Mouse (Mus musculus) retina, adult 2 months (tissue): ENCODE results near the gene Spry1.

Source experiments
- DNase-seq: peaks from one replicate; pipeline ENCODE4 v3.0.0-alpha.2; 2012; ENCODE audit warnings: low read depth, low spot score

Gene Spry1

DNA sequence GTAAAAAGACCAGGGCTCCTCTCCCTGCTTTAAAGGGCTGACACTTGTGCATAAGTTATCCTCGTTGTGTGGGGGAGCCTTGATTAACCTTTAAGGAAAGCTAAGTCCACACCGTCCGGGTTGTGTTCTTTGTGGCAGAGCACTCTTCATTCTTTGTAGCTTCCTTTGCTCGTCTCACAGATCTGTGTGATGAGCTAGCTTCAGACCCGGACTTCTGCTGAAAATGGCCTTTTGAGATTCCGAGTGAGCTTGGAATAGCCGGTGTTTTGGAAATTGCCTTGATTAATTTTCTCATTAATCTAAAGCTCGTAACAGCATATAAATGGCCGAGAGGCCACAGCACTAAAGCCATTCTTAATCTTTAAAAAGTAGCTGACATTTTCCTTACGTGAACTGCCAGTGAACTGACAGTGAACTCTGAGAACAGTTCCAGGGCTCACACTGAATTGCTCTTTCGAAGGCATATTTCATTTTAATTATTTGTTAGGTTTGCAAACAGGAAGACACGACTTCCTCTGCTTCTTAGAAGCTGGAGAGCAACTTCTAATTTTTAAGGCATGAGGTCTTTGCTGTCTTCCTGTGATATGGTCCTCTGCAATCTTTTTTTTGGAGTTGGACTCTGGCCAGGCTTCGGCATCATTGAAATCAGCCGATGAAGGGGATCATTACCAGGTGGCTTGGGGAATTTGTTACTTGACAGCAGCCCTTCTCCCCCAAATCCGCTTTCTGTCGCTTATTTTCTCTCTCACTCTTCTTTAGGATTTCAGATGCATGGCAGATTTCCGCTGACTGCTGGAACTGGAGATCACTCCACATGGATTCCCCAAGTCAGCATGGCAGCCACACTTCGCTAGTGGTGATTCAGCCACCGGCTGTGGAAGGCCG lies 2.3 kb downstream of the Spry1 start:
- no peak for DNase-seq

- no peak for DNase-seq
These were observed 3.0 kb downstream of the Spry1 start for GRCm38 (mm10) chr3:37642681-37643214.

GRCm38 (mm10) chr3:37643411-37643810 lies 3.7 kb downstream of the Spry1 start:
- DNase-seq = no peak

DNA sequence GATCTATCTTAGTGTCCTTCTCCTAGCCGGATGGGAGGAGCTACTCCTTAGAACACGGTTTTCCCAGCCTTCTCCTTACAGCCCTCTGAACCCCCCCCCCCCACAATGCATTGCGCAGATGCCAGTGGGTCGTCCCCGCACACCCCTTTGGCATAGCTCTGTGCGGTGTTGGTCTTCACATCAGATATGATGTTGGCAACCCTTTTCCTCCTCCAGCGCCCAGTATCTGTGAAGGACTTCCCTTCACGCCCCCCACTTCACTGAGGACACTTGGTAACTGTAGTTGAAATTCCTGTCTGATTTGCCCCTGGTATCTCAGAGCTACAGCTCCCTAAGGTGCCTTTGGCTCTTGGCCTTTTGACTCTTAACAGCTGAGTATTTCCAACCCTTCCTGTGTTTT lies 4.2 kb downstream of the Spry1 start:
- DNase-seq = no peak

DNA sequence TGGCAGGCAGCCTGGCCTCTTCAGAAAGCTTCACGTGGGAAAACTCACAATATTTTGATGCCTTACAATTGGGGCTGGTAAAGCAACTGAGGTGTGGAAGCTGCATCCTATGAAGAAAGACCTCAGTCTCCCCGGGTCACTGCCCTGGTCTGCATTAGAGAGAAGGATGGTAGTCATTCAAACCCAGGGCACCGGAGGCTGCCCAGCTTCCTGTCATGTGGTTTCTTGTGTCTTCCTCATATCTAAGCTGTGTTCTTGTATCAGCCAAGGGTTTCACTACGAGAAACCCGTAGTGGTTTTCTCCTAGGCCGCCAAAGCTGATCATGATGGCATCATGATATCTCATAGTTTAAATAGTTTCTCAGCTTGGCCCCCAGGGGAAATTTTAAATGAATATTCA lies 5.3 kb downstream of the Spry1 start:
- no peak for DNase-seq

DNA sequence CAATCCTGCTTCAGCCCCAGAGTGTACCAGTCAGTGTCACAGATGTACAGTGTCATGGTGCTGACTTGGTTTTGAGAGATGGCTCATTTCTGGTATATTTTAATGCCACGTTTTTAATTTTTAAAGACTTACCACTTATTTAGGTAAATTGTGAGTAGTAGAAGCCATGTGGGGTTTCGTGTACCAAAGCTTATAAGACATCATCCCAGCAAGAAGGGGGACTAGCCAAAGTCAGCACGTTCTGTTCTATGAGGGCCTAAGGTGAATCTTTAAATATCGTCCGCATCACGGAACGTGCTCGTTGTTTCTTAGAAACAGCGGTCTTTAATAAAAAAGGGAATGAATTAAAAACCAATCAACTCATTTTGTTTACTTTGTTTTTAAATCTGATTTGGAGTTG lies 6.5 kb downstream of the Spry1 start:
- no peak for DNase-seq

DNA sequence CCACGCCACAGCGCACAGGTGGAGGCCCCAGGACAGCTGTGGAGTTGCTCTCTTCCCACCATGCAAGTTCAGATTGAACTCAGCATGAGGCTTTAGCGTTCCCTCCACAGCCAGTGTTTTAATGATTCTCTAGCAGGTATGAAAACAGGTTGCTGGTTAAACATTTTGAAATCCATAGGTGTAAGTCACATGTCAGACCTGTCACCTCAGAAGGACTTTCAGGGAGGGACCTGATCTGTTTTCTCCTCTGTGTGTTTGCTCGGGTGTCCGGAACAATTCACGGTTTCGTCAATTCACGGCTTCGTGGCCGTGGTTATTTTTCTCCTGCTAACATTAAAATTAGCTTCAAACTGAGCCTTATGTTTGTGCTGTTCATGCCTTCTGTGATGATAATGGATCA lies 7.5 kb downstream of the Spry1 start:
- DNase-seq = no peak

GRCm38 (mm10) chr3:37648244-37648643 lies 8.5 kb downstream of the Spry1 start:
- DNase-seq = no peak

DNA sequence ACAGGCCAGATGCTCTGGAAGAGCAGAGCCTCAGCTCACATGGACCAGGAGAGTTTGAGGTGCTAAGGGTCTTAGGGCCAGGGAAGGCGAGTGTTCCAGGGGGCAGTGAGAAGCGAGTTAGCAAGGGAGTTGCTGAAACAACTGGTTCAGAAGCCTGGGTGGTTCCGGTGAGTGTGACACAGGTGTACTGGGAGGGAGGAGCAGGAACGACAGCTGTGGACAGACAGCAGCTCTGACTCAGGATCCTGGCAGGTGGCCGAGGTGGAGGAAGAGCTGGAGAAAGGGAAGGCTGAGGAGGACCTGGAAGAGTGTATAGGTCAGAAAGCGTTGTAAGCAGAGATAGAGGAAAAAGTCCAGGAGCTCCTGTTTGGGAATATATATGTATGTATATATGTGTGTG lies 9.5 kb downstream of the Spry1 start:
- no peak for DNase-seq

DNA sequence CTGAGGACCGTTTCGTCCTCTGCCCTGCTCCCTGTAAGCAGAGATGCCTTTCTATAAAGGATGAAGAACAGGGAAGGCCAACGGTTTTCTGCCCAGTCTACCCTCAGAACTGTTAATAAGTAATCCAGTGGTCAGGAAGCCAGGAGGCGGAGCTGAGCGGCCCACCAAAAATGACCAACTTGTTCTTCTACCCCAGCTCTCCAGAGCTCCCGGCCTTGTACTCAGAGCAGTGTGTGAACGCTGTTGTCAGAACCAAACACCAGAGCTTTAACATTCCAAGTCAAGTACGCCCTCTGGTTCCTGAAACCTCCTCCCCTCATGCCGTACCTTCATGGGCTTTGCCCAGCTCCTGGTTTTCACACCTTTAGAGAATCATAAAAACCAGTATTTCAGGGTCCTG lies 12.8 kb downstream of the Spry1 start:
- no peak for DNase-seq

DNA sequence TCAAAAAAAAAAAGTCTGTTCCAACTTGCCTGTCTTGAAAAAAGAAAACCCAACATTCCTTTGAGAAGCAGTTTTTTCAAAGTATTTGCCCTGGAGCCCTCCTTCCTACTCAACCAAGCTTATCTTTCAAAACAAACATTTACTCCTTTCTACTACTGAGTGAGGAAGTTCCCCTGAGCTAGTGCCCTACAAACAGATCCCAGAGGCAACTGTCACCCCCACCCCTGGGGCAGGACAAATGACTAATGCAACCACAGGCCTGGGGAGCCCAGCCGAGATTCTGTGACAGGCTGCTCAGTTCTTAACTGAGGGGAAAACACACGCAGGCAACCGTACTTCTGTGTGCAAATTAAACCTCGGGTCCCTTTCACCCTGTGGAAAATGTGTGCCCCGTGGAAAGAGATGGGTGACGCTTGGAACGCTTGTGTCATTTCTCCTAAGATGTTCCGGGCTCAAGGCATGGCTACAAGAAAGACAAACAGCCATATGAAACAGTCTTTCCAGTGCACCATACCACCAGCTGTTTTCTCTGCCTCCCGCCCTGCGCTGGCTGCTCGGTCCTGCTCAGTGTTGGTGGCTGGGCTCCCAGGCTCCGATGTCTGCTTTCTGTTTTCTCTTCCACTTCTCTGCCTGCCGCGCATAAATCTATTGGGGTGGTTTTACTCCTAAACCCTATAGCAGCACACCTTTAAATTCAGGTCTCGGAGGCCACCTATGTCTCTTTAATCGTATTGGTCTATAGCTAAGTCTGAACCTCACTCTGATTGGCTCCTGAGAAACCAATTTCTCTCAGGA lies 14.4 kb downstream of the Spry1 start:
- no peak for DNase-seq

DNA sequence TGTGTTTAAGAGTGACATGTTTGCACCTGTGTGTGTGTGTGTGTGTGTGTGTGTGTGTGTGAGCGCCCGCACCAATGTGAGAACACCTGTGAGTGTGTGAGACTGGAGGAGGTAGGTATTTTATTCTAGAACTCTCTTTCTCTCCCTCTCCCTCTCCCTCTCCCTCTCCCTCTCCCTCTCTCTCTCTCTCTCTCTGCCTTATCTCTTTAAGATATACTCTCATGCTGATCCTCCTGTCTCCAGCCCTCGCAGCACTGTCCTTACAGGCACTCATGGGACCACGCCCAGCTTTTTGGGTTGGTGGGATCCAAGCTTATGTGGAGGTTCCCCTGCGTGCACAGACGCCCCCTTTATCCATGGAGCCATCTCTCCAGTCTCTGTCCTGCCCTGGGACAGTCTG lies 15.0 kb downstream of the Spry1 start:
- no peak for DNase-seq

DNA sequence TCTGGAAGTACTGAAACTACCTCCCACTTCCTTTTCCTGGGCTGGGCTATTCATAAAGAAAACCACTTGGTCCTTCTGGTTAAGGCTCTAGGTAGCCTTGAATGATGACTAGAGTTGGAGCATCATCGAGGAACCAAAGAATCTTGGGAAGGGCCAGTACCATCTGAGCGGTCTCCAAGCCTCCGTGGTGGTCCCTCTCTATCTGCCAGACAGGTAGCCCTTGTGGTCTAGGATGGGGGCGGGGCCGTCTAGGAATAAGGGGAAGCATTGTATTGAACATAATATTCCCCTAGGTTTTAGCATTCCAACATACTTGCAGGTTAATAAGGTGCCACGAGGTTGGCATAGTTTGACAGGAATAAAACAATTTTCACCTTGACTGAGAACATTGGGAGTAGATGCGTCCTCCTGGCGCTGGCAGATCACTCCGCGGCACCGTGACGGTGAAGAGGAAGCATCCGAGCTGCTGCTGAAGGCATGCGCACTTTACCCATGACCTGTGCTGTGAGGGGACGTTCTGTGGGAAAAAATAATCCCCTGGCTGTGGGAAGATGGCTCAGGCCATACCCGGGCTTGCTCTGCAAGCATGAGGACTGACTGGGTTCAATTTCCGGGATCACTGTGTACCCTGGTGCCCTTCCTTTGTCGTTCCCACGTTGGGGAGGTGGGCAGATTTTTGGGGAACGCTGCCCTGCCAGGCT lies 16.3 kb downstream of the Spry1 start:
- DNase-seq = no peak

DNA sequence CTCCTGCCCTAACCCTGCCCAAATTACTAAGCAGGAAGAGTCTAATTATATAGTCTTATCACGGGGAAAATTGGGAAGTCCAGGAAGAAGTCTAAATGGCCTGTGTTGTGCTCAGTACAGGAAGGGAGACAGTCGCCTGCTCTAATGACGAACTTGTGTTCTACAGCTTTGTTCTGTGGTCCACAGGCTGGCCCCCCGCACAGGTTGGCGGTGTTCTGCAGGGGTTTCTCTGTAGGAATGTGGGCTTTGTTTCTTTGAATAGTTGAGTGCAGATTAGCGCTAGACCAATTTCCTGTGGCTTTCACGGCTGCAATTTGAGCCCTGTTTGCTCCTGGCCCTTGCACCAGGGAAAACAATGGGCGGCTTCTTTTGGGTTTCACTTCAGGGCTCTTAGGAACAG lies 17.3 kb downstream of the Spry1 start:
- DNase-seq = no peak

GRCm38 (mm10) chr3:37658155-37658554 lies 18.4 kb downstream of the Spry1 start:
- no peak for DNase-seq

GRCm38 (mm10) chr3:37659621-37660020 lies 19.9 kb downstream of the Spry1 start:
- DNase-seq = no peak

GRCm38 (mm10) chr3:37666291-37667118 lies 26.8 kb downstream of the Spry1 start:
- DNase-seq = no peak

DNA sequence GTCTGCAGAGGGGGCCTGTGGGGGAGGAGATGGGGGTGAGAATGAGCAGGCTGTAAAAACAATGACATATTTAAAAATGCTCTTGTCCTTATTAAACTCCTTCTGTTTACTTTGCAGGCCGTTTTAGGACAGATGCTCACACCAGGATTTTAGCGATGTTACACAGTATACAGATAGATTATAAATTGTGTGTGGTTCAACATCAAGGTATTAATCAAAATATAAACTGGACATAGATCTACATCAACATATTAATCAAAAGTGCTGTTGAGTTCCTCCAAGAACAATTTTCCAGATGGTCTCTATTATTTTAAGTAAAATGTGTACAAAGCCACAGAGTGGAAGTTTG lies 27.3 kb downstream of the Spry1 start:
- no peak for DNase-seq

- DNase-seq = no peak
These were observed 28.0 kb downstream of the Spry1 start for GRCm38 (mm10) chr3:37667736-37668135.

- DNase-seq = no peak
These were observed 28.9 kb downstream of the Spry1 start for GRCm38 (mm10) chr3:37668652-37669051.

GRCm38 (mm10) chr3:37669100-37669499 lies 29.4 kb downstream of the Spry1 start:
- no peak for DNase-seq
